Mouse (Mus musculus) cortical plate, adult 2 months (tissue): ENCODE data around the gene Dnajc6.

Experiments used
- CTCF ChIP-seq: fragments of 200-500 bp; IDR thresholded peaks from 2 replicates; pipeline ENCODE4 v1.5.1; 2011; ENCODE audit warnings: mild to moderate bottlenecking, control low read depth, low read length; ENCODE audit not compliant: insufficient read depth; ENCODE audit errors: extremely low read depth
- POLR2A ChIP-seq: fragments of 200-500 bp; IDR thresholded peaks from 2 replicates; pipeline ENCODE4 v1.6.1; 2011; ENCODE audit warnings: mild to moderate bottlenecking, low read length, control low read depth; ENCODE audit not compliant: insufficient read depth; ENCODE audit errors: extremely low read depth

DNA sequence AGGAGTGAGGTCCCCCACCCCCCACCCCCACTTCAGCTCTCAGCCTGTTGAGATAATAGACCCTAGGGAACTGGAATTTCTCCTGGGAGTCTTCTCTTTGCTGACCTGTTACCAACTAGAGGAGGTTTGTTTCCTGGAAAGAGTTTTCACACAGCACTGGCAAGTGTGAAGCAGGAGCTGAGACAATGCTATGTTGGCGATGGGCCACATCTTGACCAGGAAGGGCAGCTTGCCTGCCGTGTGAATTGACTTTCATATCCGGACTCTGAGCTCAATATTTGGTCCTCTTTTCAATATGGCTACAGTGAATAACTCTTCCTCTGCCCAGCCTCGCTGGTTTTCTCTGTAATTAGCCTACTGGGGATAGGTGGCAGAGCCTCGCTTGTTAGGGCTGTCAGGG lies 172.7 kb downstream of the Dnajc6 start:
- TF ChIP-seq POLR2A (no peak), CTCF (no peak)
